In the genomic region with DNA sequence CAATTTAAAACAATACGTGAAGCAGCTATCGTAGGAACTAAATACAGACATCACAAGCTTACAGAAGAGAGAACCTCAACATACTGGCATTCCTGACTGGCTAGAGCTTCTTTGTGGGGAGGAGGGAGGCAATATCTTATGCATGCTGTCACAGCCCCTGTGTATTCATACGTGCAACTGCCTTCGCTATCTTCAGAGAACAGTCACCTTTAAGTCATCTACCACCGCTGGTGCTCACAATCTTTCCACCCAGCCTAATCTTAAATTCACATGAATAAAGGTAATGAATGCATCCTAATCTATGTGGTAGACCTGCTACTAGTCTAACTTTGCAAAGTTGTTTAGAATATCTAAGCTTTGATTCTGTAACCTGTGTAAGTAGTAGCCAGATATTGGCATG, we compare ENCODE assay signal across 30 mouse cellular contexts. TPM values are rescaled to one million over a fixed set of nuclear protein-coding genes. Genes with fewer than 3 reads are reported as not detected.
DNase-seq lines count a peak whose midpoint lies in the region; ATAC-seq and TF ChIP-seq lines count a peak whose summit lies in the region.
"Had no signal": no experiment of that assay in that cellular context is flagged by ENCODE, and none has a peak within 500 bp of the region (broad histone marks: within the 10 kb centered on the region; RNA-seq: fewer than 3 reads in every experiment).

No protein-coding gene starts in this region.

- H3K79me2 ChIP-seq in MEL (ENCODE audit: control insufficient read depth, insufficient read depth, low read length, poor library complexity) = peaks cover 27% of the 10 kb centered on the region

- peak overlapping the region; percentile 13 for H3K4me2 ChIP-seq in liver, embryonic 15.5 days
- H3K4me2 ChIP-seq: embryonic facial prominence, embryonic 15.5 days; stomach, embryonic 15.5 days had no signal

- peaks cover 7 to 11% of the 10 kb centered on the region in 2 experiments for H3K4me1 ChIP-seq in MEL (ENCODE audit: control insufficient read depth in 1 of 2, insufficient read depth in 2 of 2, low read length in 2 of 2)
- peaks cover 48% of the 10 kb centered on the region for H3K4me1 ChIP-seq in liver, embryonic 15.5 days (replicated peaks)

- no peaks in the 10 kb centered on the region for H3K27me3 ChIP-seq in MEL (ENCODE audit: control insufficient read depth in 1 of 2, insufficient read depth in 2 of 2, low read length in 2 of 2)
- H3K27me3 ChIP-seq in liver, embryonic 15.5 days = no peaks in the 10 kb centered on the region
- H3K27me3 ChIP-seq: embryonic facial prominence, embryonic 15.5 days; heart, embryonic 13.5 days; Patski; stomach, embryonic 15.5 days had no signal

- peak; percentile 86 for ATAC-seq in liver, embryonic 15.5 days (ENCODE audit: insufficient read depth)
- ATAC-seq: forebrain, embryonic 14.5 days; hindbrain, embryonic 16.5 days; Patski had no signal

- H3K36me3 ChIP-seq in MEL (ENCODE audit: control insufficient read depth in 1 of 2, insufficient read depth in 2 of 2, low read length in 2 of 2) = peaks cover 0 to 15% of the 10 kb centered on the region in 2 experiments; a peak in 3 of 4 replicates
- H3K36me3 ChIP-seq in liver, embryonic 15.5 days (replicated peaks) = 0 out of 2 replicates have a peak, but pooled peaks cover 3% of the 10 kb centered on the region
- H3K36me3 ChIP-seq: stomach, embryonic 15.5 days had no signal

- no peaks in the 10 kb centered on the region for H3K9me3 ChIP-seq in MEL (replicated peaks; ENCODE audit: insufficient read depth, low read length)
- H3K9me3 ChIP-seq in liver, embryonic 15.5 days (replicated peaks) = no peaks in the 10 kb centered on the region
- H3K9me3 ChIP-seq: embryonic facial prominence, embryonic 10.5 days; embryonic facial prominence, embryonic 15.5 days; stomach, embryonic 15.5 days had no signal

- TF ChIP-seq POLR2A in MEL (IDR thresholded peaks at IDR 0.05; ENCODE audit: control insufficient read depth in 1 of 2, insufficient read depth in 1 of 2, low read depth in 1 of 2, low read length in 2 of 2, poor library complexity in 1 of 2) = no peak

- no peak for TF ChIP-seq CTCF in MEL (IDR thresholded peaks at IDR 0.05 in 2 of 3, conservative IDR thresholded peaks at IDR 0.05 in 1 of 3; ENCODE audit: control insufficient read depth in 1 of 3, insufficient read depth in 1 of 3, low read depth in 2 of 3, low read length in 3 of 3, poor library complexity in 1 of 3, severe bottlenecking in 1 of 3)

- no peak overlapping the region for H3K4me3 ChIP-seq in MEL (ENCODE audit: control insufficient read depth in 1 of 2, insufficient read depth in 1 of 2, low read depth in 2 of 2, low read length in 2 of 2)
- no peak overlapping the region for H3K4me3 ChIP-seq in liver, embryonic 15.5 days (replicated peaks)
- H3K4me3 ChIP-seq: embryonic facial prominence, embryonic 10.5 days; embryonic facial prominence, embryonic 15.5 days; heart, embryonic 13.5 days; stomach, embryonic 15.5 days had no signal

- 21% methylated on average over 5 of the region's 5 CpGs for WGBS in liver, embryonic 15.5 days (ENCODE audit: insufficient replicate concordance)

- TF ChIP-seq EP300 in MEL (IDR thresholded peaks at IDR 0.05; ENCODE audit: low read depth in 1 of 2, low read length in 2 of 2) = peak; percentile 66 to 85

- H3K9ac ChIP-seq in MEL (ENCODE audit: control insufficient read depth, low read depth, low read length, poor library complexity, severe bottlenecking) = no peak overlapping the region
- no peak overlapping the region for H3K9ac ChIP-seq in liver, embryonic 15.5 days
- H3K9ac ChIP-seq: embryonic facial prominence, embryonic 15.5 days; heart, embryonic 13.5 days; stomach, embryonic 15.5 days had no signal

- no peak for TF ChIP-seq RAD21 in MEL (IDR thresholded peaks at IDR 0.05; ENCODE audit: low read depth, low read length)

- DNase-seq in 3T3-L1 (ENCODE audit: low read depth, low spot score) = peak; percentile 68
- DNase-seq in MEL (ENCODE audit: low read depth, low spot score) = peak; percentile 76
- peak; percentile 55 for DNase-seq in liver
- DNase-seq in right cerebral cortex, adult 18-20 months = no peak
- no peak for DNase-seq in urinary bladder, postnatal 4 days (ENCODE audit: low spot score in 2 of 2)
- DNase-seq in testis, postnatal 10 days (ENCODE audit: low spot score) = no peak
- no peak for DNase-seq in frontal cortex, postnatal 14 days (ENCODE audit: low spot score in 2 of 2)
- DNase-seq: adrenal gland, postnatal 10 days; B cell, adult 2 months; cerebellum, adult 18-20 months; cerebellum, postnatal 10 days; gastrocnemius, postnatal 10 days; heart, postnatal 10 days; kidney, adult 18-20 months; kidney, postnatal 10 days; layer of hippocampus, adult 9-11 months; lung, postnatal 4 days; midbrain, embryonic 14.5 days; retina, postnatal 1 day; right cerebral cortex, postnatal 25 days; thymus, adult 2 months; thymus, postnatal 36 days had no signal

- H3K27ac ChIP-seq in MEL (ENCODE audit: control insufficient read depth, low read depth, low read length) = no peak overlapping the region
- peak overlapping the region; percentile 41 for H3K27ac ChIP-seq in liver, embryonic 15.5 days (replicated peaks)
- H3K27ac ChIP-seq: embryonic facial prominence, embryonic 15.5 days; heart, embryonic 13.5 days; stomach, embryonic 15.5 days had no signal

TF ChIP-seq in MEL, 35 proteins besides CTCF, POLR2A, EP300 and RAD21:
- peak; percentile 80 for TF ChIP-seq RCOR1 (IDR thresholded peaks at IDR 0.05; ENCODE audit: low read depth, low read length)
- no peak for TF ChIP-seq POLR2AphosphoS2 (IDR thresholded peaks at IDR 0.05; ENCODE audit: low read length)
- no peak for TF ChIP-seq USF2 (IDR thresholded peaks at IDR 0.05; ENCODE audit: borderline replicate concordance in 1 of 2, insufficient read depth in 1 of 2, low read depth in 1 of 2, low read length in 2 of 2)
- TF ChIP-seq MAFK (IDR thresholded peaks at IDR 0.05; ENCODE audit: borderline replicate concordance, low read depth, low read length) = no peak
- no peak for TF ChIP-seq GABPA (IDR thresholded peaks at IDR 0.05; ENCODE audit: low read depth, low read length)
- peak; percentile 73 for TF ChIP-seq GATA1 (IDR thresholded peaks at IDR 0.05; ENCODE audit: low read depth, low read length)
- no peak for TF ChIP-seq NELFE (IDR thresholded peaks at IDR 0.05; ENCODE audit: low read depth, low read length)
- no peak for TF ChIP-seq TBP (IDR thresholded peaks at IDR 0.05; ENCODE audit: low read depth, low read length)
- TF ChIP-seq CHD2 (IDR thresholded peaks at IDR 0.05; ENCODE audit: low read length) = no peak
- TF ChIP-seq HCFC1 (IDR thresholded peaks at IDR 0.05; ENCODE audit: low read depth, low read length) = no peak
- TF ChIP-seq MYC (IDR thresholded peaks at IDR 0.05; ENCODE audit: low read depth, low read length) = no peak
- TF ChIP-seq MEF2A (IDR thresholded peaks at IDR 0.05; ENCODE audit: extremely low read depth, insufficient replicate concordance, low read depth, low read length, poor library complexity, severe bottlenecking) = no peak
- TF ChIP-seq MAZ (IDR thresholded peaks at IDR 0.05; ENCODE audit: low read depth, low read length) = no peak
- no peak for TF ChIP-seq ZNF384 (IDR thresholded peaks at IDR 0.05; ENCODE audit: low read depth, low read length)
- TF ChIP-seq USF1 (IDR thresholded peaks at IDR 0.05; ENCODE audit: low read depth, low read length) = no peak
- no peak for TF ChIP-seq E2F4 (IDR thresholded peaks at IDR 0.05; ENCODE audit: borderline replicate concordance, low read depth, low read length)
- no peak for TF ChIP-seq UBTF (IDR thresholded peaks at IDR 0.05; ENCODE audit: borderline replicate concordance, insufficient read depth, low read depth, low read length)
- TF ChIP-seq MAX (IDR thresholded peaks at IDR 0.05; ENCODE audit: low read length) = no peak
- TF ChIP-seq CHD1 (IDR thresholded peaks at IDR 0.05; ENCODE audit: low read depth, low read length) = no peak
- no peak for TF ChIP-seq ZMIZ1 (IDR thresholded peaks at IDR 0.05; ENCODE audit: low read depth, low read length)
- no peak for TF ChIP-seq SMC3 (IDR thresholded peaks at IDR 0.05; ENCODE audit: low read depth, low read length)
- no peak for TF ChIP-seq ZC3H11A (IDR thresholded peaks at IDR 0.05; ENCODE audit: low read depth, low read length)
- TF ChIP-seq JUND (IDR thresholded peaks at IDR 0.05; ENCODE audit: low read depth, low read length) = no peak
- peak; percentile 58; the same call in 1 of the 2 replicates for TF ChIP-seq SIN3A (IDR thresholded peaks at IDR 0.05; ENCODE audit: low read length)
- no peak for TF ChIP-seq NRF1 (IDR thresholded peaks at IDR 0.05; ENCODE audit: insufficient read depth, low read depth, low read length, poor library complexity, severe bottlenecking)
- peak; percentile 85 for TF ChIP-seq TCF12 (IDR thresholded peaks at IDR 0.05; ENCODE audit: low read depth, low read length)
- peak; percentile 78 for TF ChIP-seq ETS1 (IDR thresholded peaks at IDR 0.05; ENCODE audit: low read depth, low read length)
- TF ChIP-seq MYB (IDR thresholded peaks at IDR 0.05; ENCODE audit: low read depth, low read length) = no peak
- TF ChIP-seq KAT2A (conservative IDR thresholded peaks at IDR 0.05; ENCODE audit: low read depth, low read length) = no peak
- TF ChIP-seq POLR2AphosphoS5 (IDR thresholded peaks at IDR 0.05; ENCODE audit: borderline replicate concordance, low read depth, low read length) = no peak
- TF ChIP-seq TAL1 (IDR thresholded peaks at IDR 0.05; ENCODE audit: low read length) = peak; percentile 75
- no peak for TF ChIP-seq ELF1 (IDR thresholded peaks at IDR 0.05; ENCODE audit: low read depth, low read length)
- TF ChIP-seq ZKSCAN1 (IDR thresholded peaks at IDR 0.05; ENCODE audit: low read depth, low read length) = no peak
- 0 out of 2 replicates have a peak, but pooled peaks have one; percentile 6 for TF ChIP-seq BHLHE40 (IDR thresholded peaks at IDR 0.05; ENCODE audit: borderline replicate concordance, low read depth, low read length)
- TF ChIP-seq MXI1 (IDR thresholded peaks at IDR 0.05; ENCODE audit: low read depth, low read length) = no peak

RNA-seq across cellular contexts. Expression of gene Lrp6, which starts 40.5 kb away (rescaled TPM):
- total RNA-seq in MEL (2012; rRNA removed) = 13.1 and 13.4 TPM in 2 replicates
- 10 to 100 TPM; 17.2 to 25.7 TPM for polyA plus RNA-seq in MEL (2012; ENCODE audit: insufficient read depth in 1 of 2, insufficient read length in 2 of 2, low read depth in 1 of 2, low replicate concordance in 2 of 2, missing spikeins in 1 of 2)
- polyA plus RNA-seq in liver, embryonic 15.5 days (2015; fragmentation: Nextera tagmentation; extraction: Ambion mirVana) = 7.2 and 8.0 TPM in 2 replicates

Comparison
In these comparisons a context has a peak if more than half of its experiments do, and no peak if none do; other contexts are left out.
1. DNase-seq: peak in 3T3-L1 (single experiment), MEL (single experiment) and liver (single experiment); none in right cerebral cortex, adult 18-20 months (single experiment), urinary bladder, postnatal 4 days (0 of 2), testis, postnatal 10 days (single experiment) and frontal cortex, postnatal 14 days (0 of 2).